Mouse (Mus musculus) limb, embryonic 14.5 days (tissue): ENCODE measurements around the gene Dnah10. TPM values are rescaled to one million over a fixed set of nuclear protein-coding genes. Genes with fewer than 3 reads are reported as not detected.

ENCODE experiments used
- ATAC-seq: fragments of 200-750 bp; cut with Nextera tagmentation; 2 replicates; pipeline ENCODE4 v1.8.0; 2017; ENCODE audit warnings: low read depth, moderate number of reproducible peaks, moderate TSS enrichment; ENCODE audit not compliant: low FRiP score
- DNase-seq: peaks from one replicate; pipeline ENCODE4 v3.0.0-alpha.2; 2015; ENCODE audit warnings: low spot score
- H3K27ac ChIP-seq: fragments of 300-500 bp; sonication (generic); replicated peaks from 2 replicates; pipeline ENCODE4 v1.5.1; 2014; ENCODE audit warnings: low read depth, mild to moderate bottlenecking, low read length, moderate library complexity, mixed read lengths
- H3K27me3 ChIP-seq: fragments of 300-500 bp; sonication (generic); 2 replicates; pipeline ENCODE4 v1.6.1; 2014; ENCODE audit warnings: low read length, mixed read lengths; ENCODE audit not compliant: control insufficient read depth, insufficient read depth
- H3K36me3 ChIP-seq: fragments of 300-500 bp; sonication (generic); 2 replicates; pipeline ENCODE4 v1.6.1; 2014; ENCODE audit warnings: mild to moderate bottlenecking, low read length, moderate library complexity, mixed read lengths; ENCODE audit not compliant: control insufficient read depth, insufficient read depth
- H3K4me1 ChIP-seq: fragments of 300-500 bp; sonication (generic); 2 replicates; pipeline ENCODE4 v1.6.1; 2014; ENCODE audit warnings: antibody characterized with exemption, low read length, mixed read lengths; ENCODE audit not compliant: control insufficient read depth, insufficient read depth
- H3K4me2 ChIP-seq: fragments of 300-500 bp; sonication (generic); replicated peaks from 2 replicates; pipeline ENCODE4 v1.6.1; 2014; ENCODE audit warnings: low read depth, mild to moderate bottlenecking, low read length, moderate library complexity; ENCODE audit not compliant: severe bottlenecking
- H3K4me3 ChIP-seq: fragments of 300-500 bp; sonication (generic); replicated peaks from 2 replicates; pipeline ENCODE4 v1.5.1; 2014; ENCODE audit warnings: low read length
- H3K9ac ChIP-seq: fragments of 300-500 bp; sonication (generic); 2 replicates; pipeline ENCODE4 v1.6.1; 2014; ENCODE audit warnings: mild to moderate bottlenecking, low read depth, low read length, moderate library complexity; ENCODE audit not compliant: severe bottlenecking
- H3K9me3 ChIP-seq: fragments of 300-500 bp; sonication (generic); 2 replicates; pipeline ENCODE4 v1.6.1; 2016; ENCODE audit warnings: low read length; ENCODE audit not compliant: control insufficient read depth
- POLR2A ChIP-seq: fragments of 200-500 bp; IDR thresholded peaks from 2 replicates; pipeline ENCODE4 v1.8.0; 2012; ENCODE audit warnings: inconsistent platforms, mild to moderate bottlenecking, moderate library complexity, borderline replicate concordance; ENCODE audit not compliant: insufficient read depth, insufficient read length; ENCODE audit errors: extremely low read depth
- WGBS: fragments of 180-500 bp; shearing (Covaris S2); extraction: QIAGEN DNeasy Blood & Tissue Kit; methylation state at CpG from one replicate; pipeline ENCODE4 v1.1.7; 2014; 5-methylcytosine and 5-hydroxymethylcytosine counted together
- polyA plus RNA-seq, 2 experiments: library from polyadenylated mRNA; depleted of rRNA in 1 of 2; stranded (reverse) in 1 of 2; unstranded in 1 of 2; fragments of >200 nt; fragmentation: Nextera tagmentation in 1 of 2; extraction: Ambion mirVana in 1 of 2; gene quantifications; 2 replicates each; pipeline versions ENCODE4 v1.2.1 to v1.2.3; 2012 to 2014

Dnah10 gene
- polyA plus RNA-seq, 2 experiments, result 0.20 TPM; not detected in 1

DNA sequence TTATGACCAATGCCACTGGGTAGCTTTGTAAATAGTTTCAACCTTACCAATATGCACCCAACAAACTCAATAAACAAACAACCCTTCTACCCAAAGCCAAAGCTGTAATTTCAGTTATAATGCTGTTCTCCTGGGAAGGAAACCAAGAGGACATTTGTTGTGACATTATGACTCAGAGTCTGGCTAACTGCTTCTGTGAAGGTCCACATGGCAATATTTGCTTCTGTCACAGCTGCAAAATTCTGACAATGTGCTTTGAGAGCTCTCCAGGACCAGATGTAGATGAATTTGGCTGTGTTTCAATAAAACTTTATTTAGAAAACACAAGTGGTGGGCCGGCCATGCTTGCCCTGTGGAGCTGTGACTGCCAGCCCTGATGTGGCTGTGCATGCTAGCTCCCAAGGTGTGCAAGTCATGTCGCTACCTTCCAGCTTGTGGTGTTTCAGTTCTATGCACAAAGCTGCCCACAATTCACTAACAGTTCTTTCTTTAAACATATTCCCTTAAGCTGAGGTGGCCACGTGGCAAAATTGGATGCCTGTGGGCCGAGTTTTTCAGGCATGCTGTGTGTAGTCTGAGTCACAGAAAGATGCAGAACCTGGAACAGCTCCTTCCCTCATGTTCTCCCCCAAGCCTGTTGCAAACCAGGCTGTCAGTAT lies 85.0 kb downstream of the Dnah10 start:
- Histone ChIP-seq H3K27ac (no peak overlapping the region), H3K4me1 (no peaks in the 10 kb centered on the region), H3K4me2 (no peak overlapping the region), H3K9me3 (no peaks in the 10 kb centered on the region), H3K27me3 (no peaks in the 10 kb centered on the region), H3K9ac (no peak overlapping the region), H3K36me3 (no peaks in the 10 kb centered on the region), H3K4me3 (no peak overlapping the region)
- 84% methylated on average over 4 of the region's 4 CpGs for WGBS
- DNase-seq (no peak), ATAC-seq (no peak)
- no peak for TF ChIP-seq POLR2A

DNA sequence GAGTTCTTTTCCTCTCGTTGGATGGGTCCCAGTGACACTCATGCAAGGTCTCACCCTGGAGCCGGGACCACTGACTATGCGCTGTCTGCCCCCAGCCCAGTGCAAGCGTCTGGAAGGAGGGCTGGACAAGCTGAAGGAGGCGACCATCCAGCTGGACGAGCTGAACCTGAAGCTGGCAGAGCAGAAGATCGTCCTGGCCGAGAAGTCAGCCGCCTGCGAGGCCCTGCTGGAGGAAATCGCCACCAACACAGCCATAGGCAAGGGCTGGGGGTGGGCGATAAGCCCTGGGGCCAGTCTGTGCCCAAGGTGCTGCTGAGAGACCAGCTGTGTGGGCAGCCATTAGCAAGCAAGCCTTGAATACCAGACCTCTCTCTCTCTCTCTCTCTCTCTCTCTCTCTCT lies 87.6 kb downstream of the Dnah10 start:
- WGBS, result 80% methylated on average over 12 of the region's 12 CpGs
- H3K9ac ChIP-seq, result no peak overlapping the region
- H3K27ac ChIP-seq, result no peak overlapping the region
- H3K4me3 ChIP-seq, result no peak overlapping the region
- no peak for TF ChIP-seq POLR2A
- ATAC-seq (no peak), DNase-seq (no peak)
- no peak overlapping the region for H3K4me2 ChIP-seq
- no peaks in the 10 kb centered on the region for H3K9me3 ChIP-seq
- no peaks in the 10 kb centered on the region for H3K36me3 ChIP-seq
- no peaks in the 10 kb centered on the region for H3K4me1 ChIP-seq
- H3K27me3 ChIP-seq, result no peaks in the 10 kb centered on the region

DNA sequence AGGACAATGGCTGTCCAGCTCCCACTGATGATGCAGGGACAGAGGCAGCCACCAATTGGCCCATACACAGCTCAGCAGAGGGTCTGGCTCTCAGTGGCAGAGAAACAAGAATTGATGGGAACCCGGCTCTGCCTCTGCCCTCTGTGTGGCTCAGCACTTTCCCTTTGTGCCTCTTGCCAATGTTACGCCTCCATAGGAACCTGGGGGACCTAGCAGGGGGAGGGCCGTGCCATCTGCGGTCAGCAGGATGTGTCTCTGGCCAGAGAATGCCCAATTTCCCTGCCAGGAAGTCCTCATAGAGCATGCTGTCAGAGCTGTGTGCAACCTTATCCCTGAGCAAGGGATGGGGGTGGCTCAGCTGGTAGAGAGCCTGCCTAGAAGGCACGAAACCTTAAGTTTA lies 89.9 kb downstream of the Dnah10 start:
- no peaks in the 10 kb centered on the region for H3K36me3 ChIP-seq
- 56% methylated on average over 5 of the region's 5 CpGs for WGBS
- no peak overlapping the region for H3K27ac ChIP-seq
- DNase-seq (no peak), ATAC-seq (no peak)
- H3K9ac ChIP-seq, result no peak overlapping the region
- no peaks in the 10 kb centered on the region for H3K27me3 ChIP-seq
- TF ChIP-seq POLR2A, result no peak
- no peak overlapping the region for H3K4me3 ChIP-seq
- no peaks in the 10 kb centered on the region; the same call in 1 of the 2 replicates for H3K9me3 ChIP-seq
- H3K4me1 ChIP-seq, result no peaks in the 10 kb centered on the region
- no peak overlapping the region for H3K4me2 ChIP-seq

DNA sequence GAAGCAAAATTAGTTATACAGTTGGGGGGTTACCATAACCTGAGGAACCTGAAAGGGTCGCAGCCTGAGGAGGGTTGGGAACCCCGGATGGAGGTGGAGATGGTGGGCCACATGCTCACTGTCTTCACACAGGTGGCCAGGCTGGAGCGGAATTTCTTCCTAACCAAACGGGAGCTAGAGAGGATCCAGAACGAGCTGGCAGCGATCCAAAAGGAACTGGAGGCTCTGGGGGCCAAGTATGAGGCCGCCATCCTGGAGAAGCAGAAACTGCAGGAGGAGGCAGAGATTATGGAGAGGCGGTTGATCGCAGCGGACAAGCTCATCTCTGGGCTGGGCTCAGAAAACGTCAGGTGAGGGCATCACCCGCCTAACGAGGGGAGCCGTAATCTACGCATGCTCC lies 92.2 kb downstream of the Dnah10 start:
- Histone ChIP-seq H3K4me1 (peaks cover 7% of the 10 kb centered on the region; the same call in 1 of the 2 replicates), H3K27me3 (no peaks in the 10 kb centered on the region), H3K27ac (no peak overlapping the region), H3K4me2 (no peak overlapping the region), H3K9me3 (no peaks in the 10 kb centered on the region; the same call in 1 of the 2 replicates), H3K36me3 (no peaks in the 10 kb centered on the region), H3K4me3 (no peak overlapping the region), H3K9ac (no peak overlapping the region)
- ATAC-seq, result no peak
- WGBS, result 73% methylated on average over 15 of the region's 15 CpGs
- no peak for DNase-seq
- TF ChIP-seq POLR2A, result no peak

DNA sequence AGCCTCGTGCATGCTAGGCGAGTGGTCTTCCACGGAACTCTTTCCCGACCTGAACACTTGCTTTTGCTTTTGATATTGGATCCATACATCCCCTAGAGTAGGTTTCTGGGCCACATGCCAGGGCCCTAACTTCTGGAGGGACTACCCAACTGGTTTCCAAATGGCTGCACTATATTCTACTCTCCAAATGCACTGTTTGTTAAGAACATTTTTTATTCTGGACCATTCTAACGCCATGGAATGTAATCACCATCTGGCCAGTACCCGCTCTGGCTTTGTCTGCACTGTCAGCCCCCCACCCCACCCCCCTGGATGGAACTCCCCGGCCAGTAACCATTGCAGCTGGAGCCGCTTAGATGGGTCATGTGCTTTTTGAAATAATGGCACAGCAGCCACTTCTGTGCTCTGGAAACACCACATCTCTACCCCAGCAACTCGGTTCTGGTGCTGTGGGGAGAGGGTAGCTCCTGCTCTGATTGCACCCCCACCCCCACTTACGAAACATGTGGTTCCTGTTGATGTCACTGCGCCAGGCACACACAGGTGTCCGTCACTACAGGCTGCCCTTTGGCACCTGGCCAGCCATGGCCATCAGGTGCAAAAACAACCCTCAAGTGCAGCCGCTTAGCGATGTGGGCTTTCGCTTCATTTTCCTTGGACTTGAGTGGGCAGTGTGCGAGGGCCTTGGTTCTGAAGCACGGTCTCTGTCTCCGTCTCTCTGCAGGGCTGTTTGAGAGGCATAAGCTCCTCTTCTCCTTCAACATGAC lies 97.4 kb downstream of the Dnah10 start:
- DNase-seq, result peak; percentile 74
- ATAC-seq, result peak; percentile 83
- H3K36me3 ChIP-seq, result no peaks in the 10 kb centered on the region
- peaks cover 17% of the 10 kb centered on the region for H3K4me1 ChIP-seq
- no peak overlapping the region for H3K9ac ChIP-seq
- 49% methylated on average over 18 of the region's 18 CpGs for WGBS
- H3K4me3 ChIP-seq, result no peak overlapping the region
- H3K27ac ChIP-seq, result peak overlapping the region; percentile 19; the same call in 1 of the 2 replicates
- TF ChIP-seq POLR2A, result no peak
- H3K9me3 ChIP-seq, result no peaks in the 10 kb centered on the region; the same call in 1 of the 2 replicates
- peak overlapping the region; percentile 19 for H3K4me2 ChIP-seq
- no peaks in the 10 kb centered on the region for H3K27me3 ChIP-seq
